Mouse (Mus musculus): ENCODE measurements around the gene Gm20388.

- no peak for TF ChIP-seq POLR2A (IDR thresholded peaks at IDR 0.05; ENCODE audit: extremely low read depth, insufficient read depth, low read length)
- TF ChIP-seq CTCF (IDR thresholded peaks at IDR 0.05; ENCODE audit: extremely low read depth, insufficient read depth, low read length): no peak
Observed at GRCm38 (mm10) chr8:121602411-121602810, 1691.8 kb downstream of the Gm20388 start.

Data from cortical plate, adult 2 months (tissue).